Mouse (Mus musculus) embryonic facial prominence, embryonic 15.5 days (tissue): ENCODE results near the gene Timm23. TPM values are rescaled to one million over a fixed set of nuclear protein-coding genes. Genes with fewer than 3 reads are reported as not detected.
A peak's percentile ranks its signal among the peaks of the same experiment; 100 is the strongest.
"Not testable (repeated sequence)": the region's sequence is repeated elsewhere in the genome, so short reads cannot be mapped to it uniquely, and the experiment has no call there.

Experiments
- ATAC-seq: fragments of 200-750 bp; cut with Nextera tagmentation; 2 replicates; pipeline ENCODE4 v1.8.0; 2017; ENCODE audit warnings: low read depth, moderate TSS enrichment; ENCODE audit not compliant: insufficient number of reproducible peaks, low FRiP score, low TSS enrichment
- H3K27ac ChIP-seq: fragments of 300-500 bp; sonication (generic); replicated peaks from 2 replicates; pipeline ENCODE4 v1.5.1; 2015; ENCODE audit warnings: mild to moderate bottlenecking, inconsistent platforms
- H3K27me3 ChIP-seq: fragments of 300-500 bp; sonication (generic); 2 replicates; pipeline ENCODE4 v1.6.1; 2015; ENCODE audit warnings: inconsistent platforms
- H3K36me3 ChIP-seq: fragments of 300-500 bp; sonication (generic); 2 replicates; pipeline ENCODE4 v1.6.1; 2015; ENCODE audit warnings: mild to moderate bottlenecking, inconsistent platforms
- H3K4me1 ChIP-seq: fragments of 300-500 bp; sonication (generic); 2 replicates; pipeline ENCODE4 v1.6.1; 2015; ENCODE audit warnings: inconsistent platforms
- H3K4me2 ChIP-seq: fragments of 300-500 bp; sonication (generic); replicated peaks from 2 replicates; pipeline ENCODE4 v1.6.1; 2015; ENCODE audit warnings: mild to moderate bottlenecking, inconsistent platforms
- H3K4me3 ChIP-seq: fragments of 300-500 bp; sonication (generic); replicated peaks from 2 replicates; pipeline ENCODE4 v1.5.1; 2015; ENCODE audit warnings: mild to moderate bottlenecking, inconsistent platforms
- H3K9ac ChIP-seq: fragments of 300-500 bp; sonication (generic); 2 replicates; pipeline ENCODE4 v1.6.1; 2015; ENCODE audit warnings: inconsistent platforms
- H3K9me3 ChIP-seq: fragments of 300-500 bp; sonication (generic); replicated peaks from 2 replicates; pipeline ENCODE4 v1.6.1; 2016; ENCODE audit warnings: inconsistent platforms
- WGBS: fragments of 180-500 bp; shearing (Covaris S2); methylation state at CpG from one replicate; pipeline ENCODE4 v1.1.7; 2015; 5-methylcytosine and 5-hydroxymethylcytosine counted together
- polyA plus RNA-seq: library from polyadenylated mRNA; unstranded; fragments of >200 nt; fragmentation: Nextera tagmentation; extraction: Ambion mirVana; gene quantifications from 2 replicates; pipeline ENCODE4 v1.2.1, GENCODE M21; 2015

The Timm23 gene
- 247 and 253 TPM in 2 replicates for polyA plus RNA-seq

DNA sequence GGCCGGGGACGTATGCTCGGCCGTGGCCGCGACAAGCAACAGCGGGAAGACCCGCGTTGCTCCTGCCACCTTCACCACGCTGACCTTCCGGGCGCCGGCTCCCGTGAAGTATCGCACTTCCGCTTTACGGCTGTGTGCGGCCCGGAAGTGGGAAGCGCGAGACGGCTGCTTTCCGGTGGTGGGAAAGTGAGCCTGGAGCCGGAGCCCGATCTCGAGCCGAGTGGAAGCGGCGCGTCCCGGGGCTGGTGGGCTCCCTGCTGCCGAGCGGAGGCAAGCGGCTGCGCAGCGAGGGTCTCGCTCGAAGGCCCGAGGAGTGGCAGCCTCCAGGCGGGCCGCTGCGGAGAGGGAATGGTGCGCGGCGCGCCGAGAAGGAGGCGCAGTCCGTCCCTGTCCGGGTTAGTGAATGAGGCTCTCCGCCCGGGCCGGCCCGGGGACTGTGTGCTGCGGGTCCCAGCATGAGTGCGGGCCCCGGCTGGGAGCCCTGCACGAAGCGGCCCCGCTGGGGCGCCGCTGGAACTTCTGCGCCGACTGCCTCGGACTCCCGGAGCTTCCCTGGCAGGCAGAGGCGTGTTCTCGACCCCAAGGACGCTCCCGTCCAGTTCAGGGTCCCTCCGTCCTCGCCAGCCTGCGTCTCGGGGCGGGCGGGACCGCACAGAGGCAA lies at the start of gene Timm23, which contains the start of gene Parg:
Gene Timm23 (minus strand): TSS at position 108 of the 661 bp plus-strand sequence.
Gene Parg (plus strand): TSS at position 159 of the 661 bp plus-strand sequence.
- WGBS: under 1% methylated on average over 76 of the region's 77 CpGs
- peak; percentile 92 for ATAC-seq

DNA sequence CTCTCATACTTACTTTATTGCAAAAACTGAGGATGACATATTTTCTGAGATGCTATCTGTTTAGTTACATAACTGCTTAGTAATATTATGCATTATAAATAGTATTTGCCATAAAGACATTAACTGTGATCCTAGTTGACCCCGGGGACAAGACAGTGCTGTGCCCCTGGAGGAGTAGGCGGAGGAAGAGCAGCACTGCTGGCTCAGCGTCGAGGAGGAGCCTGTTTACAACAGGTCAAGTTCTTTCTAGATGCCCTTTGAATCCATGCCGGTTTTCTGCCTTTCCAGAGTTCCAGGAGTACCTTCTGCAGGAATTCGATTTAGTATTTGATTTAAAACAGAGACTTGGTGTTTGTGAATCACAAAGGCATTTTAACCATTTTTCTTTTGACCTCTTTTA lies 47.9 kb upstream of the Timm23 start:
- Histone ChIP-seq H3K4me3 (no peak overlapping the region), H3K36me3 (no peaks in the 10 kb centered on the region; the same call in 1 of the 2 replicates), H3K27me3 (no peaks in the 10 kb centered on the region), H3K27ac (no peak overlapping the region), H3K4me2 (no peak overlapping the region), H3K9ac (no peak overlapping the region), H3K9me3 (no peaks in the 10 kb centered on the region), H3K4me1 (no peaks in the 10 kb centered on the region)
- 82% methylated on average over 6 of the region's 6 CpGs for WGBS
- ATAC-seq: no peak

More for the DNA sequence above, at the start of gene Timm23, which contains the start of gene Parg:
- H3K9ac ChIP-seq: peak within 1 kb of the TSS; percentile 85
- no peaks in the 10 kb centered on the region for H3K9me3 ChIP-seq
- H3K4me3 ChIP-seq: peak within 1 kb of the TSS; percentile 98
- H3K4me1 ChIP-seq: peaks cover 21% of the 10 kb centered on the region
- peak within 1 kb of the TSS; percentile 82 for H3K27ac ChIP-seq
- peaks cover 17% of the 10 kb centered on the region for H3K36me3 ChIP-seq
- H3K27me3 ChIP-seq: no peaks in the 10 kb centered on the region
- peak within 1 kb of the TSS; percentile 78 for H3K4me2 ChIP-seq

DNA sequence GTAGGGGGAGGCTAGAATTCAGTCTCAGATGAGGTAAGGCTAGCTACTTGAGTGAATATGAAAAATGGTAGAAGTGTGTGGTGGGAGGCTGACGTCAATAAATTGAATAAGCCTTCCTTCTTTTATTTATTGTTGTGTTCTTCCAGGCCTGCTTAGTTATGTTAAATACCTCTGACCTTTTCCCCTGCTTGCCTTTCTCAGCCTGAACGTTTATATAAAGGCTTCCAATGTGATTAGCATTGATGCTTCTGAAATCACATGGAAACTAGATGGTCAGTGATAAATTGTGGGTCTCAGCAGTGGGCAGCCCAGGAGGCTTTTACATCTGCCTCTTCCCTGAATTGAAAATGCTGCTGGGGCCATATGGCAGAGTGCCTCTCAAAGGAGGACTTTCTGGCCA lies 44.3 kb upstream of the Timm23 start:
- H3K27me3 ChIP-seq: no peaks in the 10 kb centered on the region
- H3K9me3 ChIP-seq: no peaks in the 10 kb centered on the region
- no peak overlapping the region for H3K4me3 ChIP-seq
- no peak for ATAC-seq
- H3K36me3 ChIP-seq: peaks cover 13% of the 10 kb centered on the region
- H3K27ac ChIP-seq: no peak overlapping the region
- 39% methylated on average over 2 of the region's 2 CpGs for WGBS
- H3K4me1 ChIP-seq: no peaks in the 10 kb centered on the region
- H3K4me2 ChIP-seq: no peak overlapping the region
- H3K9ac ChIP-seq: no peak overlapping the region

DNA sequence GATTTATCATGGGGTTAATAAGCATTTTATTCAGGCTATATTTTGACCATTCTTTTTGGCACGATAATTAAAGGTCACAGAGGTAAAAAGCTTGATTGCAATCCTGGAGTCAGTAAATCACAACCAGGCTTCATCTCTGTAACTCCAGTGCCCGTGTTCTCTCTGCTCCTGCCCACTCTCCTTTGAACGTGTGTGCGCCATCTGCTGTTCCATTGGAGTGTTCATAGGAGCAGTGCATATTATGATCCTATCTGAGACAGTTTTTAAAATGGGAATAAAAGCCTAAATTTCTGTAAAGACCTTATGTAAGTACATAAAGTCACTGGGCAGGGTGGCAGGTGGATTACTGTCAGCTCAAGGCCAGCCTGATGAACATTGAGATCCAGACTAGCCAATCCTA lies 40.7 kb upstream of the Timm23 start:
- Histone ChIP-seq H3K9ac (no peak overlapping the region), H3K4me2 (no peak overlapping the region), H3K4me1 (no peaks in the 10 kb centered on the region), H3K27ac (no peak overlapping the region), H3K27me3 (no peaks in the 10 kb centered on the region), H3K4me3 (no peak overlapping the region), H3K9me3 (no peaks in the 10 kb centered on the region), H3K36me3 (peaks cover 26% of the 10 kb centered on the region)
- ATAC-seq: no peak
- 52% methylated on average over 4 of the region's 4 CpGs for WGBS

DNA sequence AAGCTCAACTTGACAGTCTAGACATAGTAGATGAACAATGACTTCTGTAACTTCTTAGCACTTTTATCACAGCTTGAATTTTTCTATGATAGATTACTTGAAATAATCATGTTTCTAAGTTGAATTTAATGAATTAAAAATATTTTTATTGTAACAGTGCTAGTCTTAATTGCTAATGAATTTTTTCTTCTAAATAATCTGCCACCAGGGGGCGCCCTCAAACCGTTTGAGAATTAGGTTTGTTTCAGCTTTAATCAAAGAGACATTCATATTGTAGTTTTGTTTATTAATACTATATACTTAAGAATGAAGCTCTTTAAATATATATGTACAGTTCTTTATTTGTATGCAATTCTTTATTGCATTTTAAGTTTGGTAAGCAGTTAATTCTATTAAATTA lies 27.3 kb upstream of the Timm23 start:
- no peaks in the 10 kb centered on the region for H3K27me3 ChIP-seq
- H3K4me2 ChIP-seq: no peak overlapping the region
- WGBS: 0% methylated on average over 2 of the region's 2 CpGs
- no peaks in the 10 kb centered on the region for H3K4me1 ChIP-seq
- H3K9me3 ChIP-seq: no peaks in the 10 kb centered on the region
- peaks cover 7% of the 10 kb centered on the region; the same call in 1 of the 2 replicates for H3K36me3 ChIP-seq
- H3K4me3 ChIP-seq: no peak overlapping the region
- H3K9ac ChIP-seq: no peak overlapping the region
- ATAC-seq: no peak
- H3K27ac ChIP-seq: no peak overlapping the region

DNA sequence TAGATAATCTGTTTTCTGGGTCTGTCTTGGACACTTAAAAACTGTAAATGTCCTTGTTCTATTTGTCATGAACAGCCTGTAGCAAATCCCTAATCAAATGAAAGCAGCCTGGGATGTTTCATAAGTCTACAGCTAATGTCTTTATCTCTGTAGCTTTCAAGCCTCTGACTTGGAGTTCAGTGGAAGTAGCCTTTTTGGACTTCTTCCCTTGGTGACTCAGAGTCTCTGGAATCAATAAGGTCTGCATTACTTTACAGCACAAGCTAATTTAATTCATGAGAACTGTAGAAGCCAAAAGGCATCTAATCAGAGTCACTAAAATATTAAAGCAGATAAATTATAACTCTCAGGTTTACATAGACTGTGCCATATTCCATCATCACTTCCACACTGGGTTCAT lies 24.9 kb upstream of the Timm23 start:
- Histone ChIP-seq H3K4me2 (no peak overlapping the region), H3K36me3 (peaks cover 4% of the 10 kb centered on the region; the same call in 1 of the 2 replicates), H3K9me3 (no peaks in the 10 kb centered on the region), H3K27me3 (no peaks in the 10 kb centered on the region), H3K4me1 (no peaks in the 10 kb centered on the region), H3K27ac (no peak overlapping the region), H3K4me3 (no peak overlapping the region), H3K9ac (no peak overlapping the region)
- no peak for ATAC-seq

DNA sequence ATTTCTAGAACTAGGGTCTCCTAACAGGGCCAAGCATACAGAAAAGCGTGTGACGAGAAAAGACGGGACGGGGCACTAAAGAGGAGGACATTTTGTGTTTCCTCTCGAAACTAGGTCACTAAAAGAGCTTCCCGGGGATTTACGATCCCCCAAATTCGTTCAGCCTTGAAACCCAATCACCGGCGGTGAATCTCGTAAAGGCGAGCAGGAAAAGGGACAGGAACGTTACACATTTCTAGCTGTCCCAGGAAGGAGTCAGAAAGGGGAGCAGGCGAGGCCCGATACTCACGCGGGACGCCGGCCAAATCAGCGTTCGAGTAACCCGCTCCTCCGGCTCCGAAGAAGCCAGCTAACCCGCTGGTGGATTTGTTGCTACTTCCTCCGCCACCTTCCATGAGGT lies 344 bp downstream of the Timm23 start:
- no peak for ATAC-seq
- under 1% methylated on average over 26 of the region's 26 CpGs for WGBS
- H3K27me3 ChIP-seq: no peaks in the 10 kb centered on the region
- H3K36me3 ChIP-seq: peaks cover 20% of the 10 kb centered on the region
- peak overlapping the region; percentile 57 for H3K4me2 ChIP-seq
- H3K4me1 ChIP-seq: peaks cover 21% of the 10 kb centered on the region
- H3K4me3 ChIP-seq: peak overlapping the region; percentile 98
- peak overlapping the region; percentile 66 for H3K27ac ChIP-seq
- H3K9ac ChIP-seq: peak overlapping the region; percentile 85
- no peaks in the 10 kb centered on the region for H3K9me3 ChIP-seq

DNA sequence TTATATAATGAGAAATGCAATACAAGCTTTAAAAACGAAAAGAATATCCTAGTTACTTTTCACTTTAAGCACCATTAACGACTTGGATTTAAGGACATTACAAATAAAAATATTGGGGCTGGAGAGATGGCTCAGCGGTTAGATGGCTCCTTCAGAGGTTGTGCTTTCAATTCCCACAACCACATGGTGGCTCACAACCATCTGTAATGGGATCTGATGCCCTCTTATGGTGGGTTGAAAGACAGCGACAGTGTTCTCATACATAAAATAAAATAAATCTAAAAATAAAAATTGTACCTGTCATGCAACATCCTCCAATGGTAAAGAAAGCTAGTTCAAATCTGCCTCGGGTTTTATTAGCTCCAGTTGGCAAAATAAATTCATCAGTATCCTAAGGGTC lies 8.1 kb downstream of the Timm23 start:
- not testable (repeated sequence) for H3K27ac ChIP-seq, H3K4me3 ChIP-seq, H3K27me3 ChIP-seq, ATAC-seq, H3K4me1 ChIP-seq, H3K4me2 ChIP-seq, H3K9me3 ChIP-seq, H3K9ac ChIP-seq
- 78% methylated on average over 5 of the region's 5 CpGs for WGBS
- H3K36me3 ChIP-seq: peaks cover 59% of the 10 kb centered on the region

DNA sequence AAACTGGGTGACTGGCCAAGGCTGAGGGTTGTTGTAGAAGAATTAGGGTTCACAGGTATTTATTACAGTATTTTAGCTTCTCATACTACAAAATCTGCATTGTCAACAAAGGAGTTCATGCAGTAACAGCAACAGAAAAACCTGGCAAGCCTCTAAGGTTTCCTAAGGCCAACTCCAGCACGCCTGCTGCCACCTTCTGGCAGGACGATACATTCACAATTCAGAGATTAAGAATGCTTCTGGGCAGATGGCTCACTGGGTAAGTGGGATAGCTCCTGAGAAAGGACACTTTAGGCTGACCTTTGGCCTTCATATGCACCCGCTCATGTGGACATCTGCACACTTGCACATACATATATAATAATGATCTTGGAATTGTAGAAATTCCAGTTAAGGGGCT lies 9.3 kb downstream of the Timm23 start:
- Histone ChIP-seq H3K9ac (no peak overlapping the region), H3K4me2 (no peak overlapping the region), H3K27me3 (no peaks in the 10 kb centered on the region), H3K4me1 (no peaks in the 10 kb centered on the region), H3K9me3 (no peaks in the 10 kb centered on the region), H3K4me3 (no peak overlapping the region), H3K36me3 (peaks cover 60% of the 10 kb centered on the region), H3K27ac (no peak overlapping the region)
- no peak for ATAC-seq
- WGBS: 46% methylated on average over 3 of the region's 3 CpGs

DNA sequence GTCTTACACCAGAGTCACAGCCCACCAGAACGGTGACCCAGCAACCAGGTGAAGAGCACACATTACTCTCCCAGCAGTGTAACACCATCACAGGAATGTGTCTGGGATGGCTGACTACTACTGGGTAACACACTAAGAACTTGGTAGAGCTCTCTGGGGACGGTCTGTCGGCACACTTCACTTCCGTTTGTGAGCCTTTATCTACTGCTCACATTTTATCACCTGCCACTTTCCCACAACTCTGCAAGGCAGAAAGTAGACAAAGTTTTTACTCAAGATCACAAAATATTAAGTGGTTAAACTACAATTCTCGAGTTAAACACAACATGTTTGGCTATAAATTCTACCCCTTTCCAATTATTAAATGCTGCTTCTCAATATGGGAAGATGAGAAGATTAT lies 9.8 kb downstream of the Timm23 start:
- no peak for ATAC-seq
- Histone ChIP-seq H3K4me1 (no peaks in the 10 kb centered on the region), H3K27me3 (no peaks in the 10 kb centered on the region), H3K36me3 (peaks cover 60% of the 10 kb centered on the region), H3K9me3 (no peaks in the 10 kb centered on the region), H3K27ac (no peak overlapping the region), H3K4me2 (no peak overlapping the region), H3K4me3 (no peak overlapping the region), H3K9ac (no peak overlapping the region)
- 93% methylated on average over 5 of the region's 5 CpGs for WGBS

DNA sequence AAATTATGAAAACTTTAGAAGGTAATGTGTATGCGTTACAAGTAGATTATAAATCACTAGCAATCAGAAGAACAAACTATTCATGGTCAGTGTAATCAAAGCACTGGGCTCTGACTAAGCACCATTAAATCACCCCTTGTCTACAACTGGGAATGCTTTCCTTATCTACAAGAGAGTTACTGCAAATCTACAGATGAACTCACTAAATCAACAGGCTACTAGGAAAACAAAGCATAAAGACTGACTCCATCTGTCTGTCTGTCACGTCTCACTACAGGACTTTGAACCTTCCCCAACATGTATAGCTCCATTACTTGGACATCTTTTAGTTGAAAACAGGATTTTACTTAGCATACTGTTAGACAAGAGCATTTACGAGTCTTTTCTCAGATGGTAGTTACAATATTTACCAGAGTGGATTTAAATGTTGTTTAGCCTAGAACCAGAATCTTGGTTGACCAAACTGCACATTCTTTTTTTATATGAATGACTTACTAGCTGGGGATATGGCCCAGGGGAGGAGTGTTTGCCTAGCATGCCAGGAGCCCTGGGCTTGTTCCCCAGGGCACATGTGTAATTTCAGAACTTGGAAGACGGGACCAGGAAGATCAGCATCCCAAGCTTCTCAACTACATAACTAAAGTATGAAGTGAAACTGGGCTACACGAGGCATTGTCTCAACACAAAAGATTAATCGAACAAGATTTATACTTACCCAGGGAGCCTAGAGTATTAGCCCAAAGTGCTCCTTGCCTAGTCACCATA lies 10.9 kb downstream of the Timm23 start:
- peaks cover 59% of the 10 kb centered on the region for H3K36me3 ChIP-seq
- no peak overlapping the region for H3K9ac ChIP-seq
- WGBS: 90% methylated on average over 6 of the region's 6 CpGs
- no peak for ATAC-seq
- H3K27ac ChIP-seq: no peak overlapping the region
- no peak overlapping the region for H3K4me2 ChIP-seq
- H3K27me3 ChIP-seq: no peaks in the 10 kb centered on the region
- H3K4me3 ChIP-seq: no peak overlapping the region
- no peaks in the 10 kb centered on the region for H3K4me1 ChIP-seq
- H3K9me3 ChIP-seq: no peaks in the 10 kb centered on the region
